Mouse (Mus musculus) kidney, embryonic 14.5 days (tissue): ENCODE measurements around the gene Glb1. TPM values are rescaled to one million over a fixed set of nuclear protein-coding genes. Genes with fewer than 3 reads are reported as not detected.

ENCODE experiments used
- ATAC-seq: fragments of 200-750 bp; cut with Nextera tagmentation; 2 replicates; pipeline ENCODE4 v1.8.0; 2017; ENCODE audit warnings: moderate number of reproducible peaks, mild to moderate bottlenecking, moderate TSS enrichment, moderate library complexity; ENCODE audit not compliant: low FRiP score, low TSS enrichment
- H3K27ac ChIP-seq: fragments of 300-500 bp; sonication (generic); 2 replicates; pipeline ENCODE4 v1.5.1; 2014; ENCODE audit warnings: low read depth, mild to moderate bottlenecking, low read length, moderate library complexity, mixed read lengths
- H3K27me3 ChIP-seq: fragments of 300-500 bp; sonication (generic); 2 replicates; pipeline ENCODE4 v1.6.1; 2014; ENCODE audit warnings: mild to moderate bottlenecking, low read length; ENCODE audit not compliant: control insufficient read depth, insufficient read depth
- H3K36me3 ChIP-seq: fragments of 300-500 bp; sonication (generic); 2 replicates; pipeline ENCODE4 v1.6.1; 2014; ENCODE audit warnings: low read length, mixed read lengths; ENCODE audit not compliant: control insufficient read depth, insufficient read depth
- H3K4me1 ChIP-seq: fragments of 300-500 bp; sonication (generic); 2 replicates; pipeline ENCODE4 v1.6.1; 2014; ENCODE audit warnings: low read length, mixed read lengths; ENCODE audit not compliant: control insufficient read depth, insufficient read depth
- H3K4me2 ChIP-seq: fragments of 300-500 bp; sonication (generic); replicated peaks from 2 replicates; pipeline ENCODE4 v1.6.1; 2014; ENCODE audit warnings: low read depth, mild to moderate bottlenecking, low read length
- H3K4me3 ChIP-seq: fragments of 300-500 bp; sonication (generic); 2 replicates; pipeline ENCODE4 v1.5.1; 2014; ENCODE audit warnings: mild to moderate bottlenecking, low read length
- H3K9ac ChIP-seq: fragments of 300-500 bp; sonication (generic); 2 replicates; pipeline ENCODE4 v1.6.1; 2014; ENCODE audit warnings: low read depth, mild to moderate bottlenecking, low read length, moderate library complexity
- H3K9me3 ChIP-seq: fragments of 300-500 bp; sonication (generic); 2 replicates; pipeline ENCODE4 v1.6.1; 2016; ENCODE audit warnings: low read length; ENCODE audit not compliant: control insufficient read depth
- WGBS: fragments of 180-500 bp; shearing (Covaris S2); extraction: QIAGEN DNeasy Blood & Tissue Kit; methylation state at CpG from one replicate; pipeline ENCODE4 v1.1.7; 2014; 5-methylcytosine and 5-hydroxymethylcytosine counted together
- polyA plus RNA-seq: library from polyadenylated mRNA; unstranded; fragments of >200 nt; fragmentation: Nextera tagmentation; extraction: Ambion mirVana; gene quantifications from 2 replicates; pipeline ENCODE4 v1.2.1, GENCODE M21; 2014

The Glb1 gene
- polyA plus RNA-seq, 1 experiment from 2014 or later, result 49.6 TPM

DNA sequence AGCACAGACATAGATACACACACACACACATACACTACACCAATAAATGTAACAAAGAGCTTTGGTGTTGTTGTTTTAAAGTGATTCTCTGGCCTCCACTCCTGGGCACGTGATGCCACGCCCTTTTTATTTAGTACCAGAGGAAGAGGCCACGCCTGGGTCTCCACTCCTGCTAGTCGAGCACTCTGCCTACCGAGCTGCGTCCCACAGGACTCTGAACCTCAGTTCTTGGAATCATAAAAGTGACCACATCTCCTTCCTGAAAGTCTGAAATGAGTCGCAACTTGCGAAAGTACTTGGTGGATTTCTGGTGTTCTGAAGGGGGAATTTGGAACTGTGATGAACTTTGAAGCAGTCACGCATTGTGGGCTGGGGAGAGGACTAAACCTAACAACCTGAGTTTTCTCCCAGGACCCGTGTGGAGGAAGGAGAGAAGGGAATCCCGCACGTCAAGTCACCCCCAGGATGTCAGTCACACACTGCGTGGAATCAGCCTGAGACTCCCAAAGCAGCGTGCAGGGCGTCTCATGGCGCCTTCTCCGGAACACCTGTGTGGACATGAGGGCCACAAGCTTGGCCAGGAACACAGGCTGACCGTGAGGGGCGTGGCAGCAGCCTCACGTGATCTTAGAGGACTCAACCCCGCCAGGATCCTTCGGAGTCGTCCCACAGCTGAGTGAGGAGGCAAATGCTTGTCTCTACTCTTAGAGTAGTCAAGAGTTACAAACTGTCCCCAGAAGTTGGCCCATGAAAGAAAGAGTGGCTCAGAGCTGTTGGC, 86.8 kb downstream of the Glb1 start:
- H3K27ac ChIP-seq, result no peak overlapping the region
- no peak for ATAC-seq
- H3K4me2 ChIP-seq, result no peak overlapping the region
- no peak overlapping the region for H3K9ac ChIP-seq
- 76% methylated on average over 23 of the region's 23 CpGs for WGBS
- no peaks in the 10 kb centered on the region for H3K27me3 ChIP-seq
- H3K4me3 ChIP-seq, result no peak overlapping the region
- H3K4me1 ChIP-seq, result no peaks in the 10 kb centered on the region
- H3K9me3 ChIP-seq, result no peaks in the 10 kb centered on the region
- H3K36me3 ChIP-seq, result no peaks in the 10 kb centered on the region

DNA sequence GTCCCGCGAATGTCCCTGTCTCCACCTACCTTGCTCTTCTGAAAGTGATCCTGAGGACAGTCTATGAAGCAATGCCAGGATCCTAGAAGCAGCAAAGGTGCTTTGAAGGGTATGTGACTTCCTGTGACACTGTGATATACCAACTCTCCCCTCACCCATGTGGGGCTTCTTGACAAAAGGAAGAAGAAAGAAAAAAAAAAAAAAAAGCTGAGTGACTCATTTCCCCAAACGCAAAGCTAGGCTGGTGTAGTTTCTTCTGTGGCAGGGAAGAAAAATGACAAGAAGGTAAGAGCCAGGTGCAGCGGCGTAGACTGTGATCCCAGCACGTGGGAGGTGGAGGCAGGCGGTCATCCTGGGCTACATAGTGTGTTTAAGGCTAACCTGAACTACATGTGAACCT, 95.6 kb downstream of the Glb1 start:
- no peak overlapping the region for H3K4me2 ChIP-seq
- no peak overlapping the region for H3K4me3 ChIP-seq
- H3K36me3 ChIP-seq, result no peaks in the 10 kb centered on the region
- H3K27ac ChIP-seq, result no peak overlapping the region
- H3K27me3 ChIP-seq, result no peaks in the 10 kb centered on the region
- H3K9me3 ChIP-seq, result no peaks in the 10 kb centered on the region
- H3K4me1 ChIP-seq, result no peaks in the 10 kb centered on the region
- WGBS, result 83% methylated on average over 7 of the region's 7 CpGs
- no peak for ATAC-seq
- H3K9ac ChIP-seq, result no peak overlapping the region

DNA sequence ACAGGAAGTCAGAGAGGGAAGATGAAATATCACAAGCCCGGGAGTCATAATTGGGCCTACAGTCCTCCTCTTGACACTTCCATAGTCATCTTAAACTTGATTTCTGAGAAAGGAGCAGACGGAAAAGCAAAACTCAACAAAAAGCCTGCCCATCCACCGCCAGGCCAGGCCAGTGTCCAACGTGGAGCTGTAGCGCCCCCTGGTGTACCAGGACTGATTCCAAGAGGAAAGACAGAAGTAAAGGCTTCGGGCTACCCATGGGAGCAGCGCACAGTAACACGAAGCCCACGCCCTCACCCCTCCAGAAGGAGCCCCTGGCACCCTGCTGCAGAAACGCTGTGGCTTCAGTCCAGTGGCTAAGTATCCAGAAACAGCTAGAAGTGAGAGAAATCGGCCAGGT, 97.3 kb downstream of the Glb1 start:
- Histone ChIP-seq H3K4me3 (no peak overlapping the region), H3K36me3 (no peaks in the 10 kb centered on the region), H3K9me3 (no peaks in the 10 kb centered on the region), H3K9ac (no peak overlapping the region), H3K4me2 (no peak overlapping the region; the same call in 1 of the 2 replicates), H3K27ac (no peak overlapping the region), H3K4me1 (no peaks in the 10 kb centered on the region), H3K27me3 (no peaks in the 10 kb centered on the region)
- WGBS, result 5% methylated on average over 11 of the region's 11 CpGs
- peak; percentile 84 for ATAC-seq

DNA sequence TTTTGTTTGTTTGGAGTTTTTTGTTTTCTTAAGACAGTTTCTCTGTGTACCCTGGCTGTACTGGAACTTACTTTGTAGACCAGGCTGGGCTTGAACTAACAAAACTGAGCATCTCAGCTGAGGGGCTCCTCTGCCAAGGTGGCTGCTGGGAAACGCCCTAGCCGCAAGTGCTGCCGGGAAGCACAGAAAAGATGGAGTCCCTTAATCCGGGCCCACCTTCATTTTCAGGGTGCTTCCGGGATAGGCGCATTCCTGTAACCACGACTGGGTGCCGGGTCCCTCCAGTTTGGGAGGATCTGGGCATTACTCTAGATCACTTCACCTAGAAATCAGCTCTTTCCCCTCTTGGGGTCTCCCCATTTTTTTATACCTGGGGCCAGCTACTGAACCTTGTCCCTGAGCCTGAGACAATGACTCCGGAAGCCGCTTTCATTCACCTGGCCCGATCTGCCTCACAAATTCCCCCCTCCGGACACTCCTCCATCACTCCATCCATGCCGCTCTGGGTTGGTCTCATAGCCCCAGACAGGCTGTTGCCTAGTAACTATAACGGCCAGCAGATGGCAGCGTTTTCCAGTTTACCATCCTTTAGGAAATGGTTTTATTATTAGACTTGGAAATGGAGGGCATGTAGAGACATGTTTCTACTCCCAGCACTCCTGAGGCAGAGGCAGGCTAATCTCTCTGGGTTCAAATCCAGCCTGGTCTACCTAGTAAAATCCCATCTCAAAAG, 99.1 kb downstream of the Glb1 start:
- Histone ChIP-seq H3K27me3 (no peaks in the 10 kb centered on the region), H3K36me3 (no peaks in the 10 kb centered on the region), H3K9ac (no peak overlapping the region), H3K4me2 (no peak overlapping the region), H3K27ac (no peak overlapping the region), H3K4me1 (no peaks in the 10 kb centered on the region), H3K4me3 (no peak overlapping the region), H3K9me3 (no peaks in the 10 kb centered on the region)
- peak; percentile 55; the same call in 1 of the 2 replicates for ATAC-seq
- WGBS, result 18% methylated on average over 15 of the region's 15 CpGs

DNA sequence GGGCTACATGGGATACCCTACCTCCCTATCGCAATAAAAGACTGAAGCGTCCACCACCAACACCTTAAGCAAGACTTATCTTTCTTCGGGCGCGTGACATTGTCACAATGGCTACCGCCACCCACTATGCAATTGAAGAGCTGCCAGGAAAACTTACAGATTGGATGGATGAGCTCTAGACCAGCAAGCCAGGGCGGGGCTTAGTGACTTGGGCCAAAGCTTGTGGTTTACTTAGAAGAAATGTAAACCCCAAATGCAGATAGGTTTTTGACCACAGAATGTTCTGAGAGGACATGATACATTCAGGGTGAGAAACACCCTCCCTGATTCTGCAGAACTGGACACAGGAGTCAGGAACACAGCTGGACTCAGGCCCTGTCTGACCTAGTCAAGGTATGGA, 100.2 kb downstream of the Glb1 start:
- no peak for ATAC-seq
- H3K36me3 ChIP-seq, result no peaks in the 10 kb centered on the region
- no peak overlapping the region for H3K27ac ChIP-seq

DNA sequence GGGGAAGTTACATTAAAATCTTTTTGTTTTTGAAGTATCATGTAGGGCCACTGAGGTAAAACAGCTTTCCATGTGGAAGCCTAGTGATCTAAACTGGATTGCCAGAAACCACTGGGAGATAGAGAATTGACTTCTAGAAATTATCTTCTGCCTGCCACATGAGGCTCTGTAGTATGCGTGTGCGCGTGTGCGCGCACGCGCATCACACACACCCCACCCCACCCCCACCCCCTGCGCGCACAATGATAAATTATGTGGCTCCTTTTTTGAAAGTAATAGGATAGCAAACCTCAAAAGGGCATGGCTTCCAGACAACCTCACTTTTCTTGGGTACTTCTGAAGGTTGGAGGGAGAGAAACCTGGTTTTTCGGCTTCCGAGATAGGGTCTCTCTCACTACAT, 101.0 kb downstream of the Glb1 start:
- Histone ChIP-seq H3K27ac (no peak overlapping the region), H3K4me1 (no peaks in the 10 kb centered on the region), H3K9me3 (no peaks in the 10 kb centered on the region), H3K4me2 (no peak overlapping the region), H3K9ac (no peak overlapping the region), H3K27me3 (no peaks in the 10 kb centered on the region), H3K4me3 (no peak overlapping the region), H3K36me3 (no peaks in the 10 kb centered on the region)
- WGBS, result 96% methylated on average over 11 of the region's 11 CpGs
- no peak for ATAC-seq

More for the DNA sequence above, 100.2 kb downstream of the Glb1 start:
- H3K4me1 ChIP-seq, result no peaks in the 10 kb centered on the region
- no peak overlapping the region for H3K4me2 ChIP-seq
- no peaks in the 10 kb centered on the region for H3K9me3 ChIP-seq
- 95% methylated on average over 7 of the region's 7 CpGs for WGBS
- H3K9ac ChIP-seq, result no peak overlapping the region
- no peak overlapping the region for H3K4me3 ChIP-seq
- no peaks in the 10 kb centered on the region for H3K27me3 ChIP-seq

DNA sequence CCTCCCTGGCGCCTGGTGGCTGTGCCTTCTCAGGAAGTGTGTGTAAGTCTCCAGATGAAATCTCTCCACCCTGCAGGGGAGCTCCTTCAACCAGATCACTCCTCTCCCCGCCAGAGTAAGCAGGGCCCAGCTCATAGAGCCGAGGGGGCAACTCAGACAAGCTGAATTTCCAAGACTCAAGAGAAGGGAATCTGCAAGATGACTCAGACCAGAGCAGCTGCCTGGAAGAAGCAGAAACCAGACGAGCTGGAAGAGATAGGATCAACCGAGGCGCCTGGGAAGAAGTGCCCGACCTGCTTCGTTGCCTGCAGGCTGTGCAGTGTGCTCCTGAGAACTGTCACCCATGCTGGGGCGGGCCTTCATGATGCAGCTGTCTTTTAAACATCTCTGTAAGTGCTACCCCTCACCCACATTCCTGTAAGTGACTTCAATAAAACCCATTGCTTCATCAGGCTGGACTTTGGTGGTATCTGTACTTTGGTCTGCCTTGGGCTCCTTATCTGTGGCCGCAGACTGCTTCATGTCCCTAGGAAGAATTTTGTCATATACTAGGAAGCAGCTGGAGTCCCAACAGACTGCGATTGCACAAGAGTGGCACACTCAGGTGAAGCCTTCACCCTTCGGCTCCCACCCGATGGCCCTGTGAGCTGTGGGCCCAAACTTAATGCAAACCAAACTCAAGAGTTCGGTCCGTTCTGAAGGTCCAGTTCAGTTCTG, 102.0 kb downstream of the Glb1 start:
- Histone ChIP-seq H3K27ac (no peak overlapping the region), H3K4me1 (no peaks in the 10 kb centered on the region), H3K36me3 (no peaks in the 10 kb centered on the region), H3K9ac (no peak overlapping the region), H3K4me2 (no peak overlapping the region), H3K4me3 (no peak overlapping the region), H3K9me3 (no peaks in the 10 kb centered on the region), H3K27me3 (no peaks in the 10 kb centered on the region)
- 63% methylated on average over 15 of the region's 15 CpGs for WGBS
- no peak for ATAC-seq

DNA sequence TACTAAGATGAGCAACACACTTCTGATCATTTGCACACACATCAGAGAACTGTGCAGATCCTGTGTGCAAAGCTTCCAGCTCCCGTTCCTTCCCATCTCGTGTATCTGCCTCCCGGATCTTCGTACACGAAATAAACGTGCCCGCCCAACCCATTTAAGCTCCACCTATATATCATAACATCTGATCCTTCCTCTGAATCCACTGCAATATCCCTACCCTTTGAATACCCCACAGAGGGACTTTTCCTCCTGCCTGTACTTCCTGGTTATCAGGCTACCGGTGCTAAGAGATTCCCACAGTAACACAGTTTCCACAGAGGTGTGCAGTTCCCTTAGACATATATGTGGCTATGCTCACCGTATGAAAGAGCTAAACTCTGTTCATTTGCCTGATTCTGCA, 103.9 kb downstream of the Glb1 start, which contains the start of gene Ccr4:
Gene Ccr4 (minus strand): TSS at position 101 of the 400 bp plus-strand sequence.
- H3K27me3 ChIP-seq, result no peaks in the 10 kb centered on the region
- no peak within 1 kb of the TSS for H3K4me2 ChIP-seq
- WGBS, result 90% methylated on average over 9 of the region's 9 CpGs
- ATAC-seq, result no peak
- H3K4me3 ChIP-seq, result no peak within 1 kb of the TSS
- H3K36me3 ChIP-seq, result peaks cover 2% of the 10 kb centered on the region; the same call in 1 of the 2 replicates
- H3K27ac ChIP-seq, result no peak within 1 kb of the TSS
- no peak within 1 kb of the TSS for H3K9ac ChIP-seq
- no peaks in the 10 kb centered on the region for H3K9me3 ChIP-seq
- H3K4me1 ChIP-seq, result no peaks in the 10 kb centered on the region
